Mouse (Mus musculus): ENCODE measurements at regions not wholly inside any gene's neighbourhood (a gene's known extent, or its start where the extent isn't known, plus 50 kb on each side); places are given as distances from the start of the nearest gene placed in this dataset.

- DNase-seq (ENCODE audit: low spot score) (no peak), ATAC-seq (ENCODE audit: insufficient number of reproducible peaks, low FRiP score, low TSS enrichment, low read depth) (no peak)
- 0 out of 2 replicates have a peak overlapping the region, but pooled peaks have one; percentile 18 for H3K27ac ChIP-seq (replicated peaks; ENCODE audit: low read depth, low read length)
- peaks cover 13% of the 10 kb centered on the region for H3K4me1 ChIP-seq (ENCODE audit: control insufficient read depth, insufficient read depth, low read length)
- H3K4me2 ChIP-seq (ENCODE audit: low read depth, severe bottlenecking): no peak overlapping the region
- WGBS: 74% methylated on average over 18 of the region's 18 CpGs
- H3K4me3 ChIP-seq (ENCODE audit: low read depth, low read length): no peak overlapping the region
- no peak overlapping the region for H3K9ac ChIP-seq (ENCODE audit: low read length)
- no peaks in the 10 kb centered on the region for H3K9me3 ChIP-seq (ENCODE audit: control insufficient read depth, low read length)
- no peaks in the 10 kb centered on the region for H3K27me3 ChIP-seq (ENCODE audit: control insufficient read depth, insufficient read depth, low read length)
- H3K36me3 ChIP-seq (ENCODE audit: control insufficient read depth, insufficient read depth, low read length): no peaks in the 10 kb centered on the region
Measured at GRCm38 (mm10) chr4:31819521-31820259, 144.2 kb upstream of the Map3k7 start.

DNA sequence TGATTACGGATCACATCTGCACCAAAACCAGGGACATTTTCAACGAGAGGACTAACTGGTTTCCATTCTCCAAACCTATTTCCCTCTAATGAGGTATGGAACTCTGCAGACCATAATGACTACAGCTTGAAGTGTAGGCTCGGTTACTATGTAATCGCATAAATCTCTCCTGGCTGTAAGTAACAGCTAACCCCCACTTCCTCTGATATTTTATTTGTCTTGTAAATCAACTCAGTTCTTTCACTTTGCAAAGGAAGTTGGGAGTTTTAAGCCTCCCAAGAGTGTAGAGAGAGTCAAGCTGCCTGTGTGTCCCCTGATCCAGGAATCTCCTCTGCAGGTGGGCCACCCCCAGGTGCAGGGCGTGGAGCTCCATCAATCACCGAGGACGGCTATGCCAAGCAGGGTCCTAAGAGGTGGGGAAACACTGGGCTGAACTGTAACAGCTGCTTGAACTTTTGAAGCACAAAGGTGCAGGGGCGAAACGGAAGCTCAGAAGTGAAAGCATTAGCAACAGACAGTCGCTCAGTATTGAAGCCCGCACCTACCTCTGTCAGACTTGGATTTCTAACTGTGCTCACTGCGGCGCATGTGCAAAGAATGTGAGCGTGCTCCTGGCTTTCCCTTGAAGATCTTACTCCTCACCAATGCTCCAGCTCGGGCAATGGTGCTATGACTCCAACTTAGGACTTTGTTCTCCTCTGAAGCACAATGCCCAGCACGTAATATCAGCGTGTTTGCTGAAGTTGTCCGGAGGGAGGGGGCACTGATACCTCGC lies 140.1 kb upstream of the Map3k7 start:
- Histone ChIP-seq H3K4me2 (ENCODE audit: low read depth, severe bottlenecking) (peak overlapping the region; percentile 49), H3K9ac (ENCODE audit: low read length) (peak overlapping the region; percentile 55), H3K4me3 (ENCODE audit: low read depth, low read length) (peak overlapping the region; percentile 3; the same call in 1 of the 2 replicates), H3K36me3 (ENCODE audit: control insufficient read depth, insufficient read depth, low read length) (no peaks in the 10 kb centered on the region), H3K4me1 (ENCODE audit: control insufficient read depth, insufficient read depth, low read length) (peaks cover 22% of the 10 kb centered on the region), H3K27ac (replicated peaks; ENCODE audit: low read depth, low read length) (peak overlapping the region; percentile 72), H3K9me3 (ENCODE audit: control insufficient read depth, low read length) (no peaks in the 10 kb centered on the region), H3K27me3 (ENCODE audit: control insufficient read depth, insufficient read depth, low read length) (no peaks in the 10 kb centered on the region)
- DNase-seq (ENCODE audit: low spot score) (peak; percentile 84), ATAC-seq (ENCODE audit: insufficient number of reproducible peaks, low FRiP score, low TSS enrichment, low read depth) (peak; percentile 87)
- 9% methylated on average over 19 of the region's 19 CpGs for WGBS

GRCm38 (mm10) chr4:31824518-31825437 lies 139.1 kb upstream of the Map3k7 start:
- 30% methylated on average over 14 of the region's 14 CpGs for WGBS
- ATAC-seq (ENCODE audit: insufficient number of reproducible peaks, low FRiP score, low TSS enrichment, low read depth) (no peak), DNase-seq (ENCODE audit: low spot score) (no peak)
- peak overlapping the region; percentile 55; the same call in 1 of the 2 replicates for H3K9ac ChIP-seq (ENCODE audit: low read length)
- H3K9me3 ChIP-seq (ENCODE audit: control insufficient read depth, low read length): no peaks in the 10 kb centered on the region
- H3K36me3 ChIP-seq (ENCODE audit: control insufficient read depth, insufficient read depth, low read length): no peaks in the 10 kb centered on the region
- H3K27ac ChIP-seq (replicated peaks; ENCODE audit: low read depth, low read length): peak overlapping the region; percentile 72; the same call in 1 of the 2 replicates
- no peaks in the 10 kb centered on the region for H3K27me3 ChIP-seq (ENCODE audit: control insufficient read depth, insufficient read depth, low read length)
- H3K4me3 ChIP-seq (ENCODE audit: low read depth, low read length): peak overlapping the region; percentile 3; the same call in 1 of the 2 replicates
- H3K4me1 ChIP-seq (ENCODE audit: control insufficient read depth, insufficient read depth, low read length): peaks cover 19% of the 10 kb centered on the region
- peak overlapping the region; percentile 49 for H3K4me2 ChIP-seq (ENCODE audit: low read depth, severe bottlenecking)

DNA sequence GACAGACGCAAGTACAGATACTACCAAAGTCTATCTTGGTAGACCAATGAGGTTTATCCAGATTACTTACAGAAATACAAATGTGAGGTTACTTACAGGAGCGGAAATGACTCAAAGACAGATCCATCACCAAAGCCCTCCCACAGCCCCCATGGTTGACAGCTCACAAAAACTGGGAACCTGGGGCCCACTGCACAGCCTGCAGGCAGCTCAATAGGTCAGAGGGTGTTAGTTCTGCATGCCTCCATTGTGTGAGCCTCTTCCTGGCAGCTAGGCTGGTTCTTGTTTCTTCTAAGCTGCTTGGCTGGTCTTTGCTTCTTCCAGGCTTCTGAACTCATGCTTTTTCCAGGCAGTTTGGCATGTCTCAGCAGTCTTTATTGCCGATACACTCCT lies 138.5 kb upstream of the Map3k7 start:
- WGBS: 55% methylated on average over 3 of the region's 3 CpGs
- no peak for ATAC-seq (ENCODE audit: insufficient number of reproducible peaks, low FRiP score, low TSS enrichment, low read depth)
- Histone ChIP-seq H3K27me3 (ENCODE audit: control insufficient read depth, insufficient read depth, low read length) (no peaks in the 10 kb centered on the region), H3K4me2 (ENCODE audit: low read depth, severe bottlenecking) (no peak overlapping the region), H3K9ac (ENCODE audit: low read length) (no peak overlapping the region), H3K27ac (replicated peaks; ENCODE audit: low read depth, low read length) (0 out of 2 replicates have a peak overlapping the region, but pooled peaks have one; percentile 18), H3K4me3 (ENCODE audit: low read depth, low read length) (no peak overlapping the region), H3K9me3 (ENCODE audit: control insufficient read depth, low read length) (no peaks in the 10 kb centered on the region), H3K36me3 (ENCODE audit: control insufficient read depth, insufficient read depth, low read length) (no peaks in the 10 kb centered on the region), H3K4me1 (ENCODE audit: control insufficient read depth, insufficient read depth, low read length) (peaks cover 24% of the 10 kb centered on the region)
- DNase-seq (ENCODE audit: low spot score): no peak

GRCm38 (mm10) chr4:31826661-31827060 lies 137.2 kb upstream of the Map3k7 start:
- Histone ChIP-seq H3K9ac (ENCODE audit: low read length) (no peak overlapping the region), H3K36me3 (ENCODE audit: control insufficient read depth, insufficient read depth, low read length) (no peaks in the 10 kb centered on the region), H3K4me1 (ENCODE audit: control insufficient read depth, insufficient read depth, low read length) (peaks cover 27% of the 10 kb centered on the region), H3K27ac (replicated peaks; ENCODE audit: low read depth, low read length) (no peak overlapping the region), H3K27me3 (ENCODE audit: control insufficient read depth, insufficient read depth, low read length) (no peaks in the 10 kb centered on the region), H3K4me3 (ENCODE audit: low read depth, low read length) (no peak overlapping the region), H3K4me2 (ENCODE audit: low read depth, severe bottlenecking) (no peak overlapping the region), H3K9me3 (ENCODE audit: control insufficient read depth, low read length) (no peaks in the 10 kb centered on the region)
- WGBS: 81% methylated on average over 8 of the region's 8 CpGs
- DNase-seq (ENCODE audit: low spot score): no peak
- no peak for ATAC-seq (ENCODE audit: insufficient number of reproducible peaks, low FRiP score, low TSS enrichment, low read depth)

GRCm38 (mm10) chr4:31827266-31827665 lies 136.6 kb upstream of the Map3k7 start:
- no peaks in the 10 kb centered on the region for H3K36me3 ChIP-seq (ENCODE audit: control insufficient read depth, insufficient read depth, low read length)
- H3K4me2 ChIP-seq (ENCODE audit: low read depth, severe bottlenecking): no peak overlapping the region
- no peak for ATAC-seq (ENCODE audit: insufficient number of reproducible peaks, low FRiP score, low TSS enrichment, low read depth)
- peak; percentile 51 for DNase-seq (ENCODE audit: low spot score)
- H3K9ac ChIP-seq (ENCODE audit: low read length): no peak overlapping the region
- no peak overlapping the region for H3K4me3 ChIP-seq (ENCODE audit: low read depth, low read length)
- H3K9me3 ChIP-seq (ENCODE audit: control insufficient read depth, low read length): no peaks in the 10 kb centered on the region
- no peak overlapping the region for H3K27ac ChIP-seq (replicated peaks; ENCODE audit: low read depth, low read length)
- H3K27me3 ChIP-seq (ENCODE audit: control insufficient read depth, insufficient read depth, low read length): no peaks in the 10 kb centered on the region
- H3K4me1 ChIP-seq (ENCODE audit: control insufficient read depth, insufficient read depth, low read length): peaks cover 27% of the 10 kb centered on the region
- 82% methylated on average over 7 of the region's 7 CpGs for WGBS

GRCm38 (mm10) chr4:31830241-31830640 lies 133.7 kb upstream of the Map3k7 start:
- peak; percentile 47 for DNase-seq (ENCODE audit: low spot score)
- WGBS: 8% methylated on average over 11 of the region's 11 CpGs
- Histone ChIP-seq H3K36me3 (ENCODE audit: control insufficient read depth, insufficient read depth, low read length) (no peaks in the 10 kb centered on the region), H3K4me1 (ENCODE audit: control insufficient read depth, insufficient read depth, low read length) (peaks cover 24% of the 10 kb centered on the region), H3K27ac (replicated peaks; ENCODE audit: low read depth, low read length) (peak overlapping the region; percentile 62), H3K27me3 (ENCODE audit: control insufficient read depth, insufficient read depth, low read length) (no peaks in the 10 kb centered on the region), H3K9ac (ENCODE audit: low read length) (no peak overlapping the region), H3K4me3 (ENCODE audit: low read depth, low read length) (no peak overlapping the region), H3K4me2 (ENCODE audit: low read depth, severe bottlenecking) (0 out of 2 replicates have a peak overlapping the region, but pooled peaks have one; percentile 10), H3K9me3 (ENCODE audit: control insufficient read depth, low read length) (no peaks in the 10 kb centered on the region)
- no peak for ATAC-seq (ENCODE audit: insufficient number of reproducible peaks, low FRiP score, low TSS enrichment, low read depth)

GRCm38 (mm10) chr4:31831469-31831868 lies 132.4 kb upstream of the Map3k7 start:
- peaks cover 18% of the 10 kb centered on the region; the same call in 1 of the 2 replicates for H3K4me1 ChIP-seq (ENCODE audit: control insufficient read depth, insufficient read depth, low read length)
- 78% methylated on average over 2 of the region's 2 CpGs for WGBS
- no peak; the same call in 1 of the 2 replicates for ATAC-seq (ENCODE audit: insufficient number of reproducible peaks, low FRiP score, low TSS enrichment, low read depth)

More at GRCm38 (mm10) chr4:31831469-31831868, 132.4 kb upstream of the Map3k7 start:
- Histone ChIP-seq H3K27me3 (ENCODE audit: control insufficient read depth, insufficient read depth, low read length) (no peaks in the 10 kb centered on the region), H3K27ac (replicated peaks; ENCODE audit: low read depth, low read length) (no peak overlapping the region), H3K9ac (ENCODE audit: low read length) (no peak overlapping the region), H3K36me3 (ENCODE audit: control insufficient read depth, insufficient read depth, low read length) (no peaks in the 10 kb centered on the region), H3K9me3 (ENCODE audit: control insufficient read depth, low read length) (no peaks in the 10 kb centered on the region), H3K4me3 (ENCODE audit: low read depth, low read length) (no peak overlapping the region), H3K4me2 (ENCODE audit: low read depth, severe bottlenecking) (no peak overlapping the region)
- no peak for DNase-seq (ENCODE audit: low spot score)

Data from limb, embryonic 11.5 days (tissue).